Mouse (Mus musculus) brain, adult 10 weeks (tissue): ENCODE measurements around the gene Rasa4. TPM values are rescaled to one million over a fixed set of nuclear protein-coding genes. Genes with fewer than 3 reads are reported as not detected.

Experiments used
- polyA plus RNA-seq: library from polyadenylated mRNA; stranded (reverse); fragments of 350-450 nt; fragmentation: Illumina TruSeq; extraction: RNeasy Lipid Tissue Mini Kit (QIAGEN cat#74804); gene quantifications from one replicate; pipeline ENCODE4 v1.2.3, GENCODE M21; 2015; ENCODE audit warnings: low read depth, low replicate concordance

Rasa4 gene
- polyA plus RNA-seq, result 6.5 TPM

DNA sequence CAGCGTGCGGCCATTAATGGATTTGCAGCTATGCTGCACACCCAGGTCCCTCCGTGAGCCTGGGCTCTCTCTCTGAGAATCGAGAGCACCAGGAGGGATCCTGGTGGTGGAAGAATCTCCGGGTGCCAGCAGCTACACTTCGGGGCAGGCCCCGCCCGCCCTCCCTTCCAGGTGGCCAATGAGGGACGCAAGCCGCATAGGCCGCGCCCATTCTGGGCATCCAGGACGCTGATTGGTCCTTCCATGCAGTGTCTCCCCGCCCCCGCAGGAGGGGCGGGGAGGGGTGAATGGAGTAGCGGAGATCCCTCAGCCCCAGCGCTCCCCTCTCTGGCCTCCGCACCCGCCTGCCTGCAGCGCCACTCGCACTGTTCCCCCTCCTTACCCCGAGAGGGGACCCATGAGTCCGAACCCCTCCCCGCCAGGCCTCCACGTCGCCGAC is at the start of gene Rasa4:
Rasa4 (plus strand) TSS at position 248 of the 439 bp plus-strand sequence.

DNA sequence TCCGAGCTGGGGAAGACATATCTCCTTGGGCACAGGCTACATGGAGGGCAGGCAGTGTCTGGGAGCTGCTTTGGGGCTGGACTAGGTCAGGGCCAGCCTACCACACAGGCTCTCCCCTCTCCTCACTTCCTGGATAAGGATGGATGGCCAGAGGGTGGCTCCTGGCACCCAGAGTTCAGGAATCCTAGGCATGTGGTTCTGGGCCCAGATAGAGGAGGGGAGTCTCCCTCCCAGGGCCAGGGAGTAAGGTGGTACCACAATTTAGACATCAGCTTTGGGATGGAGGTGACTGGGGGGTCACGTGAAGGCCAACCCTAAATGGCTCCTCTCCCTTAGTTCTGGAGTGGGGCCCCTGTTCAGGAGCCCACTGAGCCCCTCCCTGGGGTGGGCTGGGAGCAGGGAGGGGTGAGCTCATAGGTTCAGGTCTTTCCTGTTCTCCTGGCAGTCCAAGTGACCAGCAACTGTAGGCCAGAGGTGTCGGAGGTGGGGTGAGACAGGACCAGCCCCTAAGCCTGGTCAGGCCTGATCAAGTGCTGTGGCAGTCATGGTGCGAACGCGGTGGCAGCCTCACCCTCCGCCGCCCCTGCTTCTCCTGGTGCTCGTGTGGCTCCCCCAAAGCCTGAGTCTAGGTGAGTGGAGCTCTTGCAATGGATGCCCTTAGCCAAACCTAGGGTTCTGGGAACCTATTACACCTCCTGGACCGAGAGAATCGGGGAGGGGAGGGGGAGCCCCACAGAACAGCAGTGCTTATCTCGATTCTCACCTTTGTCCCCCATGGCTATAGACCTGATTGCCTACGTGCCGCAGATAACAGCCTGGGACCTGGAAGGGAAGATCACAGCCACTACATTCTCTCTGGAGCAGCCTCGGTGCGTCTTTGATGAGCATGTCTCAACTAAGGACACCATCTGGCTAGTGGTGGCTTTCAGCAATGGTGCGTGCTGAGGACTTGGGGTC is 45.2 kb upstream of the Rasa4 start, which contains the start of gene Upk3b:
Upk3b (plus strand) TSS at position 239 of the 957 bp plus-strand sequence.

DNA sequence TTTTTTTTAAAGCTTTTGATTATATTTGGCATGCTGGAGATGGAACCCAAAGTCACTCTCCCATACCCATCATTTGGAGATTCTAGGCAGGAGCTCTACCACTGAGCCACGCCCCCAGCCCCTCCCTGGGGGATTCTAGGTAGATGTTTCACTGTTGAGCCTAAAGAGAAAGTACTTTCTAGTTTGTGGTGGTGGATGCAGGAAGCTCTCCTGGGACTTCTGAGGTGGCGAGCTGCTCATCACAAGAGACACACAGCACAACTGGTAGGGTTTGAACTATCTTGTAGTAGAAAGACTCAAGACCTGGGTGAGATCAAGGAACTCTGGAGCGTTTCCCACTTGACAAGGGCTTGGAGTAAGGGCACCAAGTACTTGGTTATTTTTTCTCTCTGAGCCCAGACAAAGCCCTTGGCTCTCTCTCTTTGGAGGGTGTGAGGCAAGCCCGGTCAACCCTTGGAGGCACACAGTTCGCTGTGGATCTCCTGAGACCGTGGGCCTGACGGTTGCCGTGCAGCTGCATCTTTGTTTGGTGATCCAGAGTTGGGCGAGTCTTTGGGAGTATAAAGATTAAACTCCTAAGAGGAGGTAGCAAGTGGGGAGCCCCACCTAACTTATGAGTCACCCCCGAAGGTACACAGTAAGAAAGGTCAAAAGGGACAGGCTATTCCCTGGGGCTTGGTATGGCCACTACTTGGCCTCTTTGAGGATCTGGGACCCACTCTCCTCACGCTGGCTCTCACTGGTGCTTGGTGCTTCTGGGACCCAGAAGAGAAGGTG is 29.2 kb upstream of the Rasa4 start, which contains the start of gene Upk3bl:
Upk3bl (plus strand) TSS at position 192 of the 777 bp plus-strand sequence.

DNA sequence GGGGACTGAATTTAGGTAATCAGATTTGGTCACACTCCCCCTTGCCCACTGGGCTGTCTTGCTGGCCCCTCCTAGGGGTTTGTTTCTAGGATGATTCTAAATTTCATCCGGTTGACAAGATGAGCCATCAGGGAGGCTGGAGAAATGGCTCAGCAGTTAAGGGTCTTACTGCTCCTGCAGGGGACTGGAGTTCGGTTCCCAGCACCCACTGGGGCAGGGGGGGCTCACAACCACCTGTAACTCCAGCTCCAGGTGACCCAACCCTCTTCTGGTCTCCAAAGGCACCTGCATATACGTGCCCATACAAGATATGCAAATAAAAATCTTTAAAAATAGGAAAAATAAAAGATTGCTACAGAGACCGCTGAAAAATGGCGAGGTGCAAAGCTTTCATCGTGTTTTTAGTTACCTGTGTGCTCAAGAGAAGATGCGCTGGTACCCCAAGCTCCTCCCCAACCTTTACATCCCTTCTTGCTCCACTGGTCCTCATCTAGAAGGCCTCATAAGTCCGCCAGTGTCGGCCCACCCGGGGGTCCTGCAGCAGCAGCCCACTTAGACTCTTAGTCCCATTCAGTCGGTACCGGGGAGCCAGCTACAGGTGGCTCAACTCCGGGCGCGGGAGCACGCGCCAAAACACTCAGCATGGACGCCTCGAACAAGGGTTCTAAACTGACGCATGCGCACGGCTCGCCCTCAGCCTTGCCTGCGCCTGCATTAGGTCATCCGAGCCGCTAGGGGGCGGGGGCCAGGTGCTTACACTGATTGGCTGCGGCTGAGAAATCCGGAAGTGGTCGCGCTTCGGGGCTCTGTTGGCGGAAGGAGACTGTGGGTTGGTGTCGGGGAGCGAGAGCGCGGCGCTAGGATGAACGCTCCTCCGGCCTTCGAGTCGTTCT is 32.4 kb downstream of the Rasa4 start, which contains the start of gene Polr2j:
Polr2j (plus strand) TSS at position 741 of the 893 bp plus-strand sequence.

DNA sequence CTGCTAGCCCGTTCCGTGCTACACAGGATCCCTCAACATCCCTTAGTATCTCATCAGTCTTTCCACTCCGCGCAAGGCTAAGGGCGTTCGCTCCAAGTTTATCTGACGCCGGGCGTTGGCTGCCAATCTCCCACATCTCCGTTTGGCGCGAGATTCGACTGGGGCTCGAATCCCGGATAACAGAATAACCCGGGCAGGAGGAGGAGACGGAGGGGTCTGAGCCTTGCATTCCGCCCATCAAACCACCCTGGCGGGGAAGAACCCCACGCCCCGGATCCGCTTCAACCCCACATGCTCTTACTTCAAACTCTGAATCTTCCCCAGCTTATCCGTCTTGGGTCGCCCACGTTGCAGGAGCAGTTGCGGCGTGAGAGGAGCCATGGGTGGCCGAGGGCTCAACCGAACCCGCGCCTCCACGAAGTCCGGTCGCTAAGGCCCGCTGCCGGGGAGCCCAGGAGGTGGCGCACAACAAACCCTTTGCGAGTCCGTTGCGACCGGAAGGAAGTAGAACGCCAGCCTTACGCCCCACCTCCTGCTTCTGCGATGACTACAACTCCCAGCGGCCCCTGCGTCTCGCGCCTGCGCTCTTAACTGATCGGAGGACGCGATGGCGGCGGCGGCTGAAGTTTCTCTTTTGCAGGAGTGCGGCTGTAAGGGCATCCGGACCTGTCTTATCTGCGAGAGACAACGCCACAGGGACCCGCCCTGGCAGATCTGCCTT is 52.0 kb downstream of the Rasa4 start, which contains the start of the genes Lrwd1 and Alkbh4:
Lrwd1 (minus strand) TSS at position 504 of the 721 bp plus-strand sequence.
Alkbh4 (plus strand) TSS at position 576 of the 721 bp plus-strand sequence.

Other genes starting within 250 kb of the Rasa4 start
- 19.2 TPM for gene Hspb1, start 196.0 kb upstream of the Rasa4 start, polyA plus RNA-seq
- gene Ywhag, start 149.3 kb upstream of the Rasa4 start, polyA plus RNA-seq, result 750 TPM
- gene Ssc4d, start 109.4 kb upstream of the Rasa4 start, polyA plus RNA-seq, result 1.6 TPM
- gene Zp3, start 103.8 kb upstream of the Rasa4 start, polyA plus RNA-seq, result not detected
- 6.4 TPM for gene Dtx2, start 89.1 kb upstream of the Rasa4 start, polyA plus RNA-seq
- not detected for gene Upk3b, start 45.4 kb upstream of the Rasa4 start, polyA plus RNA-seq
- not detected for gene Upk3bl, start 29.4 kb upstream of the Rasa4 start, polyA plus RNA-seq
- gene Polr2j, start 32.7 kb downstream of the Rasa4 start, polyA plus RNA-seq, result 116 TPM
- gene Lrwd1, start 52.2 kb downstream of the Rasa4 start, polyA plus RNA-seq, result 12.1 TPM
- 9.0 TPM for gene Alkbh4, start 52.2 kb downstream of the Rasa4 start, polyA plus RNA-seq
- 45.8 TPM for gene Orai2, start 86.8 kb downstream of the Rasa4 start, polyA plus RNA-seq
- 44.8 TPM for gene Prkrip1, start 115.0 kb downstream of the Rasa4 start, polyA plus RNA-seq
- gene Sh2b2, start 162.6 kb downstream of the Rasa4 start, polyA plus RNA-seq, result 4.5 TPM